In the genomic region with DNA sequence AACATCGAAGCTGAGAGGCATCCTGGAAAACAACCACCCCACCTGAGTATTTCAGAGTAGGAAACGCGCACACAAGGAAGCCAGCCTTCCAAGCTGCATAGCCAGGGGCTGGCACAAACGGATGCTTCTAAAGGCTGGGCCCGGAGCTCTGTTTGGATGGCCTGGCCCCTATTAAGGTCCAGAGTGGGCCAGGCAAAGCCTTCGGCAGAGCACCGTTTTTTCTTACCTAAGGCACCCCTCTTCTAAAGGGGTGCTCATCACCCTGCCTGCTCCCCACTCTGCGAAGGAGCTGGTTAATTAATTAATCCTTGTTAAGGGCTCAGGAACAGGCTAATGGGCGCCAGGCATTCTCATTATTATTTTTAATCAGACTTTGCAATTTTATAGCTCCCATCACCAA, we compare ENCODE assay signal across 10 mouse cellular contexts.
A peak's percentile ranks its signal among the peaks of the same experiment; 100 is the strongest.
DNase-seq lines count a peak whose midpoint lies in the region; ATAC-seq and TF ChIP-seq lines count a peak whose summit lies in the region.
"Had no signal": no experiment of that assay in that cellular context is flagged by ENCODE, and none has a peak within 500 bp of the region (broad histone marks: within the 10 kb centered on the region; RNA-seq: fewer than 3 reads in every experiment).

No protein-coding gene starts in this region.

- H3K4me1 ChIP-seq in heart, embryonic 13.5 days, result peaks cover 17% of the 10 kb centered on the region
- H3K4me1 ChIP-seq in hindbrain, postnatal 0 days (ENCODE audit: insufficient read depth, low read length), result peaks cover 5% of the 10 kb centered on the region; the same call in 1 of the 2 replicates
- H3K4me1 ChIP-seq in neural tube, embryonic 14.5 days (ENCODE audit: control insufficient read depth, insufficient read depth, low read length), result peaks cover 18% of the 10 kb centered on the region

- 35% methylated on average over 9 of the region's 9 CpGs for WGBS in heart, embryonic 13.5 days
- WGBS in hindbrain, postnatal 0 days, result 27% methylated on average over 9 of the region's 9 CpGs
- WGBS in neural tube, embryonic 14.5 days, result 23% methylated on average over 9 of the region's 9 CpGs

- H3K9ac ChIP-seq in heart, embryonic 13.5 days, result peak overlapping the region; percentile 52; the same call in 1 of the 2 replicates
- H3K9ac ChIP-seq in hindbrain, postnatal 0 days (replicated peaks; ENCODE audit: low read length), result no peak overlapping the region
- H3K9ac ChIP-seq in neural tube, embryonic 14.5 days (replicated peaks; ENCODE audit: low read depth, low read length), result no peak overlapping the region

- H3K27me3 ChIP-seq in heart, embryonic 13.5 days (replicated peaks), result 0 out of 2 replicates have a peak, but pooled peaks cover 3% of the 10 kb centered on the region
- H3K27me3 ChIP-seq in hindbrain, postnatal 0 days (ENCODE audit: insufficient read depth, low read length), result no peaks in the 10 kb centered on the region
- no peaks in the 10 kb centered on the region for H3K27me3 ChIP-seq in neural tube, embryonic 14.5 days (ENCODE audit: control insufficient read depth, insufficient read depth, low read length)

- H3K4me2 ChIP-seq in heart, embryonic 13.5 days, result peak overlapping the region; percentile 74
- H3K4me2 ChIP-seq in hindbrain, postnatal 0 days (ENCODE audit: low read depth, low read length), result peak overlapping the region; percentile 58; the same call in 1 of the 2 replicates
- H3K4me2 ChIP-seq in neural tube, embryonic 14.5 days (ENCODE audit: low read depth, low read length), result peak overlapping the region; percentile 46; the same call in 1 of the 2 replicates

- no peaks in the 10 kb centered on the region for H3K9me3 ChIP-seq in heart, embryonic 13.5 days
- no peaks in the 10 kb centered on the region for H3K9me3 ChIP-seq in hindbrain, postnatal 0 days (ENCODE audit: low read length)
- no peaks in the 10 kb centered on the region for H3K9me3 ChIP-seq in neural tube, embryonic 14.5 days (ENCODE audit: control insufficient read depth, low read length)

- ATAC-seq in heart, embryonic 13.5 days (ENCODE audit: extremely low read depth, insufficient number of reproducible peaks, low FRiP score, low TSS enrichment), result no peak
- peak; percentile 47; the same call in 1 of the 2 replicates for ATAC-seq in hindbrain, postnatal 0 days
- ATAC-seq in neural tube, embryonic 14.5 days (ENCODE audit: low read depth), result peak; percentile 62

- no peak overlapping the region for H3K27ac ChIP-seq in heart, embryonic 13.5 days (replicated peaks)
- no peak overlapping the region for H3K27ac ChIP-seq in hindbrain, postnatal 0 days
- no peak overlapping the region for H3K27ac ChIP-seq in neural tube, embryonic 14.5 days (ENCODE audit: low read depth, low read length)

- no peak for DNase-seq in heart, postnatal 4 days
- DNase-seq in retina, postnatal 1 day, result peak; percentile 24
- no peak for DNase-seq in retina, embryonic 14.5 days (ENCODE audit: low spot score)
- no peak for DNase-seq in hindbrain, postnatal 0 days (ENCODE audit: low spot score)
- no peak for DNase-seq in gastrocnemius, postnatal 14 days
- DNase-seq in thymus, postnatal 25 days, result no peak
- DNase-seq: layer of hippocampus, postnatal 36 days; thymus, adult 2 months had no signal

- intact Hi-C loops in gastrocnemius, postnatal 14 days (cut with DNase I; ENCODE audit: low total_unique reads), result no loop called here

- no peak for TF ChIP-seq CTCF in hindbrain, postnatal 0 days (IDR thresholded peaks at IDR 0.05; ENCODE audit: low read depth)

- H3K4me3 ChIP-seq in heart, embryonic 13.5 days, result peak overlapping the region; percentile 44; the same call in 1 of the 2 replicates
- H3K4me3 ChIP-seq in hindbrain, postnatal 0 days (ENCODE audit: low read length), result no peak overlapping the region
- H3K4me3 ChIP-seq in neural tube, embryonic 14.5 days (ENCODE audit: low read depth, low read length), result no peak overlapping the region

- H3K36me3 ChIP-seq in heart, embryonic 13.5 days, result no peaks in the 10 kb centered on the region
- no peaks in the 10 kb centered on the region for H3K36me3 ChIP-seq in hindbrain, postnatal 0 days (ENCODE audit: insufficient read depth, low read length)
- H3K36me3 ChIP-seq in neural tube, embryonic 14.5 days (ENCODE audit: control insufficient read depth, insufficient read depth, low read length), result no peaks in the 10 kb centered on the region
